Mouse (Mus musculus) embryonic facial prominence, embryonic 12.5 days (tissue): Measurements from ENCODE around the gene Fra10ac1. TPM values are rescaled to one million over a fixed set of nuclear protein-coding genes. Genes with fewer than 3 reads are reported as not detected.

Experiments
- ATAC-seq: fragments of 200-750 bp; cut with Nextera tagmentation; 2 replicates; pipeline ENCODE4 v1.8.0; 2017; ENCODE audit not compliant: insufficient number of reproducible peaks, insufficient read depth, low FRiP score, low TSS enrichment
- H3K27ac ChIP-seq: fragments of 300-500 bp; sonication (generic); 2 replicates; pipeline ENCODE4 v1.5.1; 2016; ENCODE audit warnings: mild to moderate bottlenecking
- H3K27me3 ChIP-seq: fragments of 300-500 bp; sonication (generic); 2 replicates; pipeline ENCODE4 v1.6.1; 2016; ENCODE audit warnings: mild to moderate bottlenecking, moderate library complexity
- H3K36me3 ChIP-seq: fragments of 300-500 bp; sonication (generic); 2 replicates; pipeline ENCODE4 v1.6.1; 2016; ENCODE audit warnings: mild to moderate bottlenecking
- H3K4me1 ChIP-seq: fragments of 300-500 bp; sonication (generic); 2 replicates; pipeline ENCODE4 v1.6.1; 2016
- H3K4me2 ChIP-seq: fragments of 300-500 bp; sonication (generic); replicated peaks from 2 replicates; pipeline ENCODE4 v1.6.1; 2016; ENCODE audit warnings: mild to moderate bottlenecking, moderate library complexity
- H3K4me3 ChIP-seq: fragments of 300-500 bp; sonication (generic); 2 replicates; pipeline ENCODE4 v1.5.1; 2016; ENCODE audit warnings: mild to moderate bottlenecking
- H3K9ac ChIP-seq: fragments of 300-500 bp; sonication (generic); 2 replicates; pipeline ENCODE4 v1.6.1; 2016; ENCODE audit warnings: mild to moderate bottlenecking, moderate library complexity
- H3K9me3 ChIP-seq: fragments of 300-500 bp; sonication (generic); 2 replicates; pipeline ENCODE4 v1.6.1; 2016; ENCODE audit warnings: mild to moderate bottlenecking, moderate library complexity
- WGBS: fragments of 180-500 bp; shearing (Covaris S2); methylation state at CpG from one replicate; pipeline ENCODE4 v1.1.7; 2016; 5-methylcytosine and 5-hydroxymethylcytosine counted together
- polyA plus RNA-seq: library from polyadenylated mRNA; unstranded; fragments of >200 nt; fragmentation: Nextera tagmentation; extraction: Ambion mirVana; gene quantifications from 2 replicates; pipeline ENCODE4 v1.2.1, GENCODE M21; 2016

Fra10ac1 gene
- 48.3 and 49.3 TPM in 2 replicates for polyA plus RNA-seq

DNA sequence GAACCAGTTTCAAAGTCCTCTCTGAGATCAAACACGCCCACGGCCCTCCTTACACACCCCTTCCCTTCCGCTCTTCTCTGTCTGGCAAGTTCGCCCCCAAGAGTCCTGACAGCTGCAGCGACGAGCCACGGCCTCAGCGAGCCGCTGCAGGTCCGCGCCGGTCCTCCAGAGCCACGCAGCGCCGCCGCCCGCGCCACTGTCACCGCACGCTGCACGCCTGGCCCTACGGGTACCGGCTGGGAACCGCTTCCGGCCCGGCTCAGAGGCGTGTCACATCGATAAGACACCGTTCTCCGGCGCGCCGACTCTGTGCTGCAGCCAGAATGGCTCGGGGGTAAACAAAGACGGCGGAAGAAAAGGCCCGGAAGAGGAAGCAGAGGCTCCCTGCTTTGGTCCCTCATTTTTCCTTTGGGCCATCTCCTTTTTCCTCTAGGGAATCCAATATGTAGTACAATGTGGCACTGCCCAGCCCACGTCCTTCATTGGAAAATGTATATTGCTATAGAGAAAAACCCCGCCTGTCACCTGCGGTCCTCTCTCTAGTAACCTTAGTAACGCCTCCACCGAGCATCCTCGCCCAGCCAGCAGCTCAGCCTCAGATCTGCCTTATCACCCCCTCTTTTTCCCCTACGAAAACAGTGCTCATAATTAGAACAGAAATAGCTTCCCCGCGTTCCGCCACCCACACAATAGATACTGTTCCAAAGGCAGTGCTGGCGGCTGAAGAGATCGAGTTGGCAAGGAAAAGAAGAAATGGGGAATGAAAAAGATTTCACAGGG, at the start of gene Fra10ac1:
Gene Fra10ac1, minus strand, starts transcription at position 252 of the 780 bp plus-strand sequence.
- H3K4me3 ChIP-seq = peak within 1 kb of the TSS; percentile 65
- no peaks in the 10 kb centered on the region for H3K27me3 ChIP-seq
- peak within 1 kb of the TSS; percentile 88 for H3K27ac ChIP-seq
- H3K9ac ChIP-seq = peak within 1 kb of the TSS; percentile 66
- H3K4me2 ChIP-seq = peak within 1 kb of the TSS; percentile 62
- H3K9me3 ChIP-seq = no peaks in the 10 kb centered on the region
- WGBS = under 1% methylated on average over 49 of the region's 49 CpGs
- peaks cover 6% of the 10 kb centered on the region; the same call in 1 of the 2 replicates for H3K4me1 ChIP-seq
- no peaks in the 10 kb centered on the region for H3K36me3 ChIP-seq
- peak; percentile 98 for ATAC-seq

DNA sequence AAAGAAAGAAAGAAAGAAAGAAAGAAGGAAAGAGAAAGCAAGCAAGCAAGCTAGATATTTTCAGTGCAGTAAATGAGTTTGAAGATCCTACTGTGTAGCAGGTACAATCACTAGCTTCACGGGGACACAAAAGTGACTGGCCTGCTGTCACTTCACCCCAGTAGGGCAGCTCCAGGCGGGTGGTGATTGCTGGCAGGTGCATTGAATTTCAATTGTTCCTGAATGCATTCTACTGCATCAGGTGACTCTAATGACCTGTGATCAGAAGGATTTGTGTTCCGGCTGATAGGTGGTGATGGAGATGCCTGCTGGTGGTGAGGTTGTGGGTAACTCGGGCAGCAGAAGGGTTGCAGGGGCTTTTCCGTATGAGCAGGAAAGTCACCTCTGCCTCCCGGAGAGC, 47.1 kb upstream of the Fra10ac1 start:
- WGBS = 31% methylated on average over 6 of the region's 6 CpGs
- no peaks in the 10 kb centered on the region for H3K36me3 ChIP-seq
- H3K4me2 ChIP-seq = no peak overlapping the region
- no peak overlapping the region for H3K27ac ChIP-seq
- H3K4me3 ChIP-seq = no peak overlapping the region
- no peak for ATAC-seq
- no peaks in the 10 kb centered on the region for H3K9me3 ChIP-seq
- no peaks in the 10 kb centered on the region for H3K4me1 ChIP-seq
- H3K9ac ChIP-seq = no peak overlapping the region
- H3K27me3 ChIP-seq = no peaks in the 10 kb centered on the region

DNA sequence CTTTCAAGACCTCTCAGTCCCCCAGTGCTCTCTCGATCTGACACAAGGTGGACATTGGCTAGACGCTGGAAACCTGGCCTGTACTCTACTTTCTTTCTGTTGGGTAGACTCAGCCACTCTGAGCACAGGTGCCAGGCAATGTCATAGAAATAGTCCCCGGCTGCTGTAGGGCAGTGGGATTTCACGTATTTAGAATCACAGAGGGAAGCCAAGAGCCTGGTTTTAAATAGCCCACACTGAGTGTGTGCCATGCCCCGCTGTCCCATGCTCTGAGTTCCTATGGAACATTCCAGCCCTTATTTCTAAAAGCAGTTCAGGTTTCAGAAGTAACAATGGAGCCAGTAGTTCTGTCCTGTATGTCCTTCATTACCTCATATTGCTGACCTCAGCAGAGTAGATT, 43.5 kb upstream of the Fra10ac1 start:
- Histone ChIP-seq H3K4me3 (no peak overlapping the region), H3K36me3 (no peaks in the 10 kb centered on the region), H3K27me3 (peaks cover 4% of the 10 kb centered on the region; the same call in 1 of the 2 replicates), H3K4me1 (0 out of 2 replicates have a peak, but pooled peaks cover 3% of the 10 kb centered on the region), H3K27ac (no peak overlapping the region), H3K9me3 (no peaks in the 10 kb centered on the region), H3K9ac (no peak overlapping the region), H3K4me2 (no peak overlapping the region)
- no peak for ATAC-seq
- WGBS = 77% methylated on average over 5 of the region's 5 CpGs

DNA sequence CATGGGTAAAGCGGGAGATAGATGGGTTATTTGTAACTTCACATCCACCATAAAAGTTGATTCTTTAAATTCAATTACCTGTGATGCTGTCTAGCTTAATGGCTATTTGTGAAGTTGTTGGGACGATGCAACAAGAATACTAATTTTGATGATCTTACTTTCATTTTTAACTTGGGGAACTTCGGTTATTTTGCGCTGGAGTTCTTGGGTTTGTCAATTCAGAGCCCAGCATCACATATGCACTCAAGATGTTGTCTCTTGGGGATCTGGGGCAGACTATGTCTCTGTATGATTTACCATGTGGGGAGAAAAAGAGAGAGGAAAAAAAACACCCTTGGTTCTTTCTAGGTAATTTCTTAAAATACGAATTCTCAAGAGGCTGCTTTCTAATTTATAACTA, 41.8 kb upstream of the Fra10ac1 start:
- H3K36me3 ChIP-seq = no peaks in the 10 kb centered on the region
- H3K27me3 ChIP-seq = peaks cover 4% of the 10 kb centered on the region; the same call in 1 of the 2 replicates
- no peak overlapping the region for H3K4me3 ChIP-seq
- H3K27ac ChIP-seq = no peak overlapping the region
- H3K9ac ChIP-seq = no peak overlapping the region
- no peak for ATAC-seq
- 0 out of 2 replicates have a peak, but pooled peaks cover 3% of the 10 kb centered on the region for H3K4me1 ChIP-seq
- no peaks in the 10 kb centered on the region for H3K9me3 ChIP-seq
- no peak overlapping the region for H3K4me2 ChIP-seq
- WGBS = 73% methylated on average over 5 of the region's 5 CpGs

DNA sequence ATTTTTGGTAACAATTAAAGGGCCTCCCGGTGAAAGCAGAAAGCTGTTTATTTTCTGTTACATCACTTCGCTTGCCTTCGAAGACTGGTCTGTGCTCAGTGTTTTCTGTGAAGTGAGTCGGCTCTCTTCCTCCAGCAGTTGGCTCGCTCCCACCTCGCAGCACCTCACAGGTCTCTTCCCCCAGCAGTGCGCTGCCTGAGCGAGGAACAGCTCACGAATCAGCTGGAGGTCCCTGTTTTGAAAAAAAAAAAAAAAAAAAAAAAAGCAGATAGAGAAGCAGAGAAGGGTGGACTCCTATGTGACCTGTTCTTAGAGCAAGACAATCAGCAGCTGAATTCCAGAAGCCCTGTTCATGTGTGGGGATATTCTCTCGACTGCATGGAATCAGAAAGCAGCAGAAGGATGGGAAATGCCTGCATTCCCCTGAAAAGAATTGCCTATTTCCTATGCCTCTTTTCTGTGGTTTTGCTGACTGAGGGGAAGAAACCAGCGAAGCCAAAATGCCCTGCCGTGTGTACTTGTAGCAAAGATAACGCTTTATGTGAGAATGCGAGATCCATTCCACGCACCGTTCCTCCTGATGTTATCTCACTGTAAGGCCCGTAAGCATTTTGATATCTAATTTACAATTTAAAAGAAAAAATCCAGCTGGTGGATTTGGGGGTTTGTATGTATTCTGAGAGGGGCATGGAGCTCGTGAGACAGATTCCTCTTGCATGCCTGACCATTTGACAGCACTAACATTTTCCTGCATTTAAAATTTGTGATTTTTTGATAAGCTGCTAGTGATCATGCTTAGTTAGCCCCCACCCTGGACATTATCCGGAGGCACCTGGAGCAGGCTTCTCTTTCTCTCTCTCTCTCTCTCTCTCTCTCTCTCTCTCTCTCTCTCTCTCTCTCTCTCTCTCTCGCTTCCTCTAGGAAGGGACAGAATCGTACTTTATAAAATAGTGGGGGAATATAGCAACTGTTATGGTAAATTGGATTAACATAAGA, 40.8 kb upstream of the Fra10ac1 start, which contains the start of gene Lgi1:
Gene Lgi1, plus strand, starts transcription at position 32 of the 996 bp plus-strand sequence.
- H3K9ac ChIP-seq = no peak within 1 kb of the TSS
- 21% methylated on average over 21 of the region's 21 CpGs for WGBS
- no peak for ATAC-seq

DNA sequence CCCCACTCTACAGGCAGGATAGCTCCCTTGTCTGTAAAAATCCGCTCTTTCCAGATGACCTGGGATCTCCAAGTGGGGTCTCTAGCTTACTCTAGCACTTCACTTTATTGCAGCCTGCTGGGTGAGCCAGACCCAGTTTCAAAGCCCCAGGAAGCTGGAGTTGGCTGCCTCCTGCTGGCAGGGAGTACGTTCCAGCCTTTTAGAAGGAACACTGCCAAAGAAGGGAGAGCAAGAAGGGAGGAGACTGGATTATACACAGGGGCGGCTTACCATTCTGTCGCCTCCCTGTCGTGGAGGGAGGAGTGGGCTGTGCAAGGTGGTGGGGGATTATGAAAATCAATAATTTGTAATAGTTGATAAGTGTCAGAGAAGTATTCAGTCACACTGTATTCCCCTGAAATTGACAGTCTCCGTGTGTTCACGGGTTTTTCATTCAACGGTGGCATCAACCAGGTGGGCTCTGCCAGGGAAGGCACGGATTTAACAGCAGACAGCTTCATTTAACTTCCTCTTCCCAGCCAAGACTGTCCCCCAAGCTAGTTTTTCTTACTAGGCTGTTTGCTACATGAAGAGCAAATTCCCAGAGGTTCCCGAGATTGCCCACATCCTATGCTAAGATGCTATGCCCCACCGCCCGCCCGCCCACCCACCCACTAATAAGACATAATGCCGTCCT, 40.0 kb upstream of the Fra10ac1 start:
- 17% methylated on average over 14 of the region's 14 CpGs for WGBS
- Histone ChIP-seq H3K4me2 (peak overlapping the region; percentile 33), H3K4me1 (0 out of 2 replicates have a peak, but pooled peaks cover 3% of the 10 kb centered on the region), H3K27me3 (peaks cover 4% of the 10 kb centered on the region; the same call in 1 of the 2 replicates), H3K27ac (no peak overlapping the region), H3K36me3 (no peaks in the 10 kb centered on the region), H3K9ac (no peak overlapping the region), H3K4me3 (peak overlapping the region; percentile 1), H3K9me3 (no peaks in the 10 kb centered on the region)
- ATAC-seq = no peak

More for the DNA sequence above, 40.8 kb upstream of the Fra10ac1 start, which contains the start of gene Lgi1:
- Histone ChIP-seq H3K36me3 (no peaks in the 10 kb centered on the region), H3K4me2 (peak within 1 kb of the TSS; percentile 33), H3K4me1 (0 out of 2 replicates have a peak, but pooled peaks cover 3% of the 10 kb centered on the region), H3K27ac (no peak within 1 kb of the TSS), H3K4me3 (peak within 1 kb of the TSS; percentile 1), H3K27me3 (peaks cover 4% of the 10 kb centered on the region; the same call in 1 of the 2 replicates), H3K9me3 (no peaks in the 10 kb centered on the region)

DNA sequence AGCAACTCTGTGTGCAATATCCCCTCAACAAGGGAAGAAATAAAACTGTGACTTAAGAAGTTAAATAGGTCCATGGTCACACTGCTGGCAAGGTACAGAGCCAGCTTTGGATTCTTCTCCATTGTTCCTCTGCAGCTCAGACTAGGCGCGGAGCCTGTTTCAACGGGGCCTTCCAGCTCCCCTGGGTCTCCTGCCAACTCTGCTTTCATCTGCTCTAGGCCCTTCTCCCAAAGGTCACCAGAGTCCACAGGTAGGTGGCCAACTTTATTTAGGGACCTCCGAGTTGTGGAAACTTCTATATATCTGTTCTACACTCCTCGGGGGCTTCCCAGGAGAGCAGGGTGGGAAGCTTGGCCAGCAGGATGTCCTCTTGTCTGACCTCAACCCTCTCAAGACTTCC, 37.4 kb upstream of the Fra10ac1 start:
- no peaks in the 10 kb centered on the region for H3K36me3 ChIP-seq
- no peak overlapping the region for H3K4me3 ChIP-seq
- H3K9me3 ChIP-seq = no peaks in the 10 kb centered on the region
- 86% methylated on average over 5 of the region's 5 CpGs for WGBS
- H3K27me3 ChIP-seq = peaks cover 4% of the 10 kb centered on the region; the same call in 1 of the 2 replicates
- 0 out of 2 replicates have a peak, but pooled peaks cover 3% of the 10 kb centered on the region for H3K4me1 ChIP-seq
- ATAC-seq = no peak
- H3K9ac ChIP-seq = no peak overlapping the region
- no peak overlapping the region for H3K27ac ChIP-seq
- H3K4me2 ChIP-seq = no peak overlapping the region

DNA sequence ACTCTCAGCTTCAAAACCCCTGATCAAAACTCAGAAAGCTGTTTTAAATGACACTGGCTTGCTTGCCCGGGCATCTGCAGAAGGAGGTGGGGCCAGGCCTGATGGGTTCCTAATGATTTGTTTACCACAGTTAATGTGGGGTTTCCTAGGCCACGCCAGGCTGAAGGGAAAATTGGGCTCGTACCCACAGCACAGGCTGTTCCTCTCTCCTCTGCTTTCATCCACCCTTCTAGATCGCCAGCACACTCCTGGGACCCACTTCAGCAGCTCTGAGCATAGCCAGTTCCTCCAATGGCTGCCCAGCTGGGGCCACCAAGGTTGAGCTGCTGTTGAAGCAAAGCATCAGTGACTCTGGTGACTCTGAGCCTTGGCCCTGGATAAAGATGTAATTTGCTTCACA, 36.4 kb upstream of the Fra10ac1 start:
- 0 out of 2 replicates have a peak, but pooled peaks have one; percentile 22 for ATAC-seq
- H3K27me3 ChIP-seq = peaks cover 4% of the 10 kb centered on the region; the same call in 1 of the 2 replicates
- WGBS = 49% methylated on average over 4 of the region's 4 CpGs
- no peak overlapping the region for H3K4me2 ChIP-seq
- H3K36me3 ChIP-seq = no peaks in the 10 kb centered on the region
- no peak overlapping the region for H3K9ac ChIP-seq
- no peak overlapping the region for H3K27ac ChIP-seq
- no peaks in the 10 kb centered on the region for H3K9me3 ChIP-seq
- no peak overlapping the region for H3K4me3 ChIP-seq
- 0 out of 2 replicates have a peak, but pooled peaks cover 3% of the 10 kb centered on the region for H3K4me1 ChIP-seq

DNA sequence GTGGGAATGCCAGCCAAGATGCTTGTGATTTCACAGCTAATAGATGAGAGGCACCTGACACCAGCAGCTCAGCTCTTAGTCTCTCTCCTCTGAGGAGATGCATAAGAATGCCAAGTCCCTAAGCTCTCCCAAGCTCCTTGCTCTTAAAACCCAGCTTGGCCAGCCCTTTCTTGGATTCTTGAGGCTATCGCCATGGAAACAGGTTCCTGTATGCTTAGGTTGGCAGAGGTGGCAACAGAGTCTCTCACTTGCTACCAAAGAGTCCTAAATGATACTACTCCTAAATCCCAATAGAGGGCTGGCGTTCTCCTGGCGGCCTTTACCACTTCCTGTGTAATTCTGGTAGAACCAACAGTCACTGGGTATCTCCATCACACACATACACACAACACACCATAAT, 35.5 kb upstream of the Fra10ac1 start:
- Histone ChIP-seq H3K4me1 (0 out of 2 replicates have a peak, but pooled peaks cover 3% of the 10 kb centered on the region), H3K36me3 (no peaks in the 10 kb centered on the region)
- WGBS = 80% methylated on average over 3 of the region's 3 CpGs

DNA sequence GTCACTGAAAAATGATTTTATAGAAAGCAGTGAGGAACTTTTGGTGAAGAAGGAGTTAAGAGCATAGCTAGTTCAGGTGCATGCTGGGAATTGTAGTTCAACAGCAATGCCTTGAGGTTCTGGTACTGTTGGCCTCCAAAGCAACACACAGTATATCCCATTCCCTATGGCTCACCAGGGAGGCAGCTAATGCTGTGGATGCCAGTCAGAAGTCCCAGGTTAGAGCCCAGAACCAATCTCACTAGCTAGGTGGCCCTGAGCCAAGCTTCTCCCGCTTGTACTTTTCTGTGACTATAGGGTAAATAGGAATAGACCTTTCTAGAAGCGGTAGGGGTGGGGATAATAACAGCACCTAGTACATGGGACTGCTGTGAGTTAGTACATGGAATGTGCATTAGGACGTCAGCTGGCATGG, 34.7 kb upstream of the Fra10ac1 start:
- Histone ChIP-seq H3K27ac (no peak overlapping the region), H3K4me1 (no peaks in the 10 kb centered on the region), H3K27me3 (no peaks in the 10 kb centered on the region; the same call in 1 of the 2 replicates), H3K9ac (no peak overlapping the region), H3K4me3 (no peak overlapping the region), H3K4me2 (no peak overlapping the region), H3K9me3 (no peaks in the 10 kb centered on the region), H3K36me3 (no peaks in the 10 kb centered on the region)
- ATAC-seq = no peak
- WGBS = 77% methylated on average over 3 of the region's 3 CpGs

More for the DNA sequence above, 35.5 kb upstream of the Fra10ac1 start:
- Histone ChIP-seq H3K4me3 (no peak overlapping the region), H3K9ac (no peak overlapping the region), H3K27ac (no peak overlapping the region), H3K27me3 (peaks cover 4% of the 10 kb centered on the region; the same call in 1 of the 2 replicates), H3K9me3 (no peaks in the 10 kb centered on the region), H3K4me2 (no peak overlapping the region)
- ATAC-seq = no peak

DNA sequence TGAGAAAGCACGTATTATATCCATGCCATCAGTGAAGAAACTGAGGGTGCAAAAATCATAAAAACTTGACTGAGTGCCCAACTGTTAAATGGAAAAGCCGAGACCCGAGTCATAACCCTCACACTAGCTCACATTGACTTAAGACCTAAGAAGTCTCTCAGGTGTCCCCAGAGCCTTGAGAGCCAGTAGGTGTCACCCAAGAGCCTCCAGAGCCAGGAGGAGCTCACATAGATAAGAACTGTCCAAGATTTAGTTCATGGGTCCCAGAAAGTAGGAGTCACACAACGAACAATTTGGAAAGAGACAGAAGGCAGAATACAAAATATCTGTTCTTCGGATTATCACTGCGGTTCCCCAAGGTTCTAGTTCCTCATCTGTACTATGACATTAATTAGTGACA, 29.8 kb upstream of the Fra10ac1 start:
- 61% methylated on average over 6 of the region's 6 CpGs for WGBS
- no peak overlapping the region for H3K4me2 ChIP-seq
- no peak overlapping the region for H3K9ac ChIP-seq
- H3K27me3 ChIP-seq = no peaks in the 10 kb centered on the region
- H3K4me1 ChIP-seq = no peaks in the 10 kb centered on the region
- no peaks in the 10 kb centered on the region for H3K36me3 ChIP-seq
- no peak overlapping the region for H3K27ac ChIP-seq
- no peak for ATAC-seq
- H3K9me3 ChIP-seq = no peaks in the 10 kb centered on the region
- H3K4me3 ChIP-seq = no peak overlapping the region
